ENCODE assay signal across 25 mouse cellular contexts in genomic region chr11:17248715-17249114, GRCm38 (mm10).
"Had no signal": no experiment of that assay in that cellular context is flagged by ENCODE, and none has a peak within 500 bp of the region (broad histone marks: within the 10 kb centered on the region; RNA-seq: fewer than 3 reads in every experiment).

No protein-coding gene starts in this region.

- H3K4me3 ChIP-seq: embryonic facial prominence, embryonic 10.5 days; embryonic facial prominence, embryonic 12.5 days; embryonic facial prominence, embryonic 13.5 days; embryonic facial prominence, embryonic 15.5 days; erythroblast, embryonic 14.5 days; forebrain, embryonic 10.5 days; forebrain, embryonic 12.5 days; forebrain, embryonic 13.5 days; forebrain, embryonic 15.5 days; gastrocnemius, adult 2 months; heart, adult 2 months had no signal

- H3K9ac ChIP-seq: embryonic facial prominence, embryonic 12.5 days; embryonic facial prominence, embryonic 13.5 days; embryonic facial prominence, embryonic 15.5 days; forebrain, embryonic 12.5 days; forebrain, embryonic 13.5 days; forebrain, embryonic 15.5 days; forebrain, postnatal 0 days had no signal

- H3K36me3 ChIP-seq: embryonic facial prominence, embryonic 10.5 days; embryonic facial prominence, embryonic 12.5 days; embryonic facial prominence, embryonic 13.5 days; embryonic facial prominence, embryonic 15.5 days; forebrain, embryonic 10.5 days; forebrain, embryonic 12.5 days; forebrain, embryonic 15.5 days had no signal

- H3K27ac ChIP-seq: embryonic facial prominence, embryonic 10.5 days; embryonic facial prominence, embryonic 12.5 days; embryonic facial prominence, embryonic 13.5 days; embryonic facial prominence, embryonic 15.5 days; forebrain, embryonic 10.5 days; forebrain, embryonic 12.5 days; forebrain, embryonic 13.5 days; forebrain, embryonic 15.5 days; gastrocnemius, adult 2 months; heart, adult 2 months had no signal

- DNase-seq: cerebellum, adult 9-10 months; cerebellum, adult 9-11 months; cerebellum, postnatal 10 days; cerebellum, postnatal 14 days; cerebellum, postnatal 25 days; cerebellum, postnatal 36 days; embryo, embryonic 11 days; forebrain, postnatal 0 days; gastrocnemius, adult 2 months; gastrocnemius, postnatal 10 days; gastrocnemius, postnatal 14 days; gastrocnemius, postnatal 25 days; gastrocnemius, postnatal 36 days; heart, adult 11 months; heart, adult 18-20 months; heart, adult 2 months had no signal

- H3K4me1 ChIP-seq: embryonic facial prominence, embryonic 10.5 days; embryonic facial prominence, embryonic 12.5 days; embryonic facial prominence, embryonic 13.5 days; embryonic facial prominence, embryonic 15.5 days; forebrain, embryonic 10.5 days; forebrain, embryonic 12.5 days; forebrain, embryonic 13.5 days; forebrain, embryonic 15.5 days had no signal

- H3K9me3 ChIP-seq: embryonic facial prominence, embryonic 10.5 days; embryonic facial prominence, embryonic 12.5 days; embryonic facial prominence, embryonic 13.5 days; embryonic facial prominence, embryonic 15.5 days; forebrain, embryonic 10.5 days; forebrain, embryonic 12.5 days; forebrain, embryonic 13.5 days; forebrain, embryonic 15.5 days had no signal

- H3K27me3 ChIP-seq: embryonic facial prominence, embryonic 12.5 days; embryonic facial prominence, embryonic 13.5 days; embryonic facial prominence, embryonic 15.5 days; forebrain, embryonic 12.5 days; forebrain, embryonic 13.5 days; forebrain, embryonic 15.5 days had no signal
